Mouse (Mus musculus): ENCODE results near the gene Gng10. TPM values are rescaled to one million over a fixed set of nuclear protein-coding genes. Genes with fewer than 3 reads are reported as not detected.

The Gng10 gene
- 10 to 100 TPM; 84.9 to 96.0 TPM for total RNA-seq (2021)
- long read RNA-seq, experiment 1, transcript Gng10-201 (3 exons, 1,192 nt): major isoform, 98 of 98 reads
- long read RNA-seq, experiment 1, partial matches to known transcripts: 0 of 98 reads
- long read RNA-seq, experiment 1, other reads (novel, unspliced or antisense): 0 of 98 reads
- long read RNA-seq, experiment 2, transcript Gng10-201 (3 exons, 1,192 nt): major isoform, 64 of 64 reads
- long read RNA-seq, experiment 2, partial matches to known transcripts: 0 of 64 reads
- long read RNA-seq, experiment 2, other reads (novel, unspliced or antisense): 0 of 64 reads

- peak; percentile 66 to 69 for DNase-seq (ENCODE audit: low spot score in 2 of 2)
- intact Hi-C loops (cut with DNase I): loop anchor here (5.0 kb wide), 1 partner anchor 33 kb away; the partner anchor contains the start of gene Gm20503
These were observed at the start of gene Gng10 for GRCm38 (mm10) chr4:59034918-59035785. Gene Gng10 (plus strand): TSS chr4:59035088.

DNA sequence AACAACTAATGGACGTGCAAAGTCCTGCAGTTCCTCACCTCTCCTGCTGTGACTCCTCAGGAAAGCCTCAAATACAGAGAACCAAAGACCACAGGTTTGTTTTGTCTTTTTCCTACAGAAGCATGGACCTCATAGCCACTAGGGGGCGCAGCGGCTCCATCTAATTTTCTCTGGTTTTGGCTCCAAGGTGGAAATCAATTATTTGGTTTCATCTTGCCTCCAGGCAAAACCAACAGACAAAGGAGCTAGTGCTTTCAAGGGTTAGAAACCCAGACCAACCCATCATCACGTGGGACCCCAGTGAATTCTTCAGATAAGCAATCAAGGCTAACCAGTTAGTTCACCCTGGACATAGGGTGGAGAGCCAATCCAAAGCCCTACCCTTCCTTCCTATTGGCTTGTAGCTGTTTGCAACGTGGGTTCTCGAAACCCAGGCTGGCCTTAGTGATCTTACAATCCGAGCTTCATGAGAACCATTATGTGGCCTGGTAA is 49.7 kb upstream of the Gng10 start:
- peak; percentile 66 to 82 for DNase-seq (ENCODE audit: low spot score in 2 of 2)
- intact Hi-C loops (cut with DNase I): loop anchor here (2.0 to 5.0 kb wide), 2 partner anchors 16 to 202 kb away; partner anchors contain the start of gene Ugcg

DNA sequence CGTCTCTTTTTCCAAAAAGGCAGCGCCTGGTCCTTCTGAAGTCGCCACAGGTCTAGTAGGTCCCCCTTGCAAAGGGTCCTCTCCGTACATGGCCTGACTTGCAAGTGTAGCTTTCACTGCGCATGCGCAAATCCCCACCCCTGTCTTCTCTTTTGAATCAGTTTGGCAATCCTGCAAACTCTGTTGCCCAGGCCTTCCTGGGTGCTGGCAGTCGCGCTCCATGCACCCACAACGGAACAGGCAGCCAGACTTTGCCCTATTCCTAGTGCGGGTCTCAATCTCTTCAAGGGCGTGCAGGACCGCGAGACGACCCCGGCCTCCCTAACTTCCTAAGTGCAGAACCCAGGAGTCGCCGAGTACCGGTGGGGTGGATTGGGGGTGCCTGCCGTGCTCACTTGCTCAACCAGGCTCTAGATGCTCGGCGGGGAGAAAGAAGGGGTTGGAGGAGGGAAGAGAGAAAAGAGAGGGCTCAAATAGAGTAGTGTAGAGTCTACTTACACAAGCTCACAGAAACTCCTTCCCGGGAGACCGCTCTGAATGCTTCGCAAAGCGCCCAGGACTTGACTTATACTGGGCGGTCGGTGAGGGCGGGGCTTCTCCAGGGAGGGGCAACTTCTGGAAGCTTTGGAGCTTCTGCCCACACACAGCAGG is 48.2 kb upstream of the Gng10 start, which contains the start of gene Ptgr1:
Gene Ptgr1 (minus strand): TSS at position 580 of the 651 bp plus-strand sequence.
- intact Hi-C loops (cut with DNase I): loop anchor here (5.0 kb wide), 1 partner anchor 201 kb away; the partner anchor contains the start of gene Ugcg
- peak; percentile 81 to 88 for DNase-seq (ENCODE audit: low spot score in 2 of 2)

GRCm38 (mm10) chr4:58989303-58989898 is 45.5 kb upstream of the Gng10 start:
- DNase-seq (ENCODE audit: low spot score in 2 of 2): no peak
- intact Hi-C loops (cut with DNase I): loop anchor here (5.0 kb wide), 1 partner anchor 198 kb away; the partner anchor contains the start of gene Ugcg

- intact Hi-C loops (cut with DNase I): no loop called here
- no peak for DNase-seq (ENCODE audit: low spot score in 2 of 2)
These were observed 44.1 kb upstream of the Gng10 start for GRCm38 (mm10) chr4:58990609-58991434.

GRCm38 (mm10) chr4:58992195-58992594 is 42.7 kb upstream of the Gng10 start:
- intact Hi-C loops (cut with DNase I): no loop called here
- DNase-seq (ENCODE audit: low spot score in 2 of 2): no peak

- no peak for DNase-seq (ENCODE audit: low spot score in 2 of 2)
- intact Hi-C loops (cut with DNase I): no loop called here
These were observed 40.1 kb upstream of the Gng10 start, which contains the start of gene Dnajc25 for GRCm38 (mm10) chr4:58994762-58995161. Gene Dnajc25 (plus strand): TSS chr4:58995062.

DNA sequence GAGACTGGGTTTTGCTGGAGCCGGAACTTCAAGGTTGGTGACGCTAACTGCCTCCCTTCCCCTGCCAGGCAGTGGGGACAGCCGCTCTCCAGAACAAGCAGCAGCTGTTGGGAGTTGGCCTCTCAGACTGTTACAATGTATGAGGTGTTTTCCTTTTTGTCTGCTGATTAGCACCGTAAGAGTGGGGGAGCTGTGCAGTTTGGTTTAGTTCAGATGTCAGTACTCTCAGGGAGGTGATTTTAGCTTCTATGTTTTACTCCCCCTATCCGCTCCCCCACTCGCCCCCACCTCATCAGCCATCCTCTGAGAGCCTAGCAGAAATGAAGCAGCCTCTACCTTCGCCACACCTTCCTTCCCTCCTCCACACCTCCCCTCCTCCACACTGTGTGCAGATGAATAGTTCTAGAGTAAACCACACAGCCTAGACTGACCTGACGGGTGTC is 39.6 kb upstream of the Gng10 start:
- intact Hi-C loops (cut with DNase I): no loop called here
- DNase-seq (ENCODE audit: low spot score in 2 of 2): no peak

DNA sequence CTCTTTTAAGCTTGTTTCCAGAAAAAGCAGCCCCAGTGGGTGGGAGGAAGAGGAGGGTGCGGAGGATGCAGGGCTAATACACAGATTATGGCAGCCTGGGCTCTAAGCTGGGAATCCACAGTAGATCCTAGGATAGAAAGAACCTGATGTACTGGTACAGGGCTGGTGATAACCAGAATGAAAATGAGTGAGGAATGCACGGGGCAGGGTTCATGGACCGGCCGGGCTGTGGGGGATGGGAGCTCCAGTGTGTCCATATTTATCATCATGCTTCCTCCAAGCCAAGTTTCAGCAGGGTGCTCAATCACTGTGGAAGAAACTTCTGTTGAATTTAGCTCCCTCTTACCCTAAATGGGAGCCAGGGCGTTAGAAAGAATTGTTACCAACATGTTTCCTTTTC is 37.8 kb upstream of the Gng10 start:
- intact Hi-C loops (cut with DNase I): no loop called here
- no peak for DNase-seq (ENCODE audit: low spot score in 2 of 2)

GRCm38 (mm10) chr4:58998688-58999087 is 36.2 kb upstream of the Gng10 start:
- DNase-seq (ENCODE audit: low spot score in 2 of 2): no peak
- intact Hi-C loops (cut with DNase I): no loop called here

- intact Hi-C loops (cut with DNase I): loop anchor here (2.0 to 5.0 kb wide), 2 partner anchors 15 to 38 kb away; partner anchors contain the start of gene Gng10
- peak; percentile 85 to 86 for DNase-seq (ENCODE audit: low spot score in 2 of 2)
These were observed 35.2 kb upstream of the Gng10 start for GRCm38 (mm10) chr4:58999686-59000085.

DNA sequence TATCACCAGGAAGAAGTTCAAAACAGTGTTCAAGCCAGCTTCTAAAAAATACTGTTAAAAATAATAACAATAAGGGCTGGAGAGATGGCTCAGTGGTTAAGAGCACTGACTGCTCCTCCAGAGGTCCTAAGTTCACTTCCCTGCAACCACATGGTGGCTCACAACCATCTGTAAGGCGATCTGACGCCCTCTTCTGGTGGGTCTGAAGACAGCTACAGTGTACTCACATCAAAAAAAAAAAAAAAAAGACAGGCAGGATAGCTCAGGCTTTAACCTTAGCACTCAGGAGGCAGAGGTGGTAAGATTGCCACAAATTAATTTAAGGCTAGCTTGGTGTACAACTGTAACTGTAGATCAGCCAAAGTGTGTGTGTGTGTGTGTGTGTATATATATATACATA is 34.3 kb upstream of the Gng10 start:
- no peak for DNase-seq (ENCODE audit: low spot score in 2 of 2)
- intact Hi-C loops (cut with DNase I): loop anchor here (2.0 to 5.0 kb wide), 2 partner anchors 16 to 37 kb away; partner anchors contain the start of gene Gng10

DNA sequence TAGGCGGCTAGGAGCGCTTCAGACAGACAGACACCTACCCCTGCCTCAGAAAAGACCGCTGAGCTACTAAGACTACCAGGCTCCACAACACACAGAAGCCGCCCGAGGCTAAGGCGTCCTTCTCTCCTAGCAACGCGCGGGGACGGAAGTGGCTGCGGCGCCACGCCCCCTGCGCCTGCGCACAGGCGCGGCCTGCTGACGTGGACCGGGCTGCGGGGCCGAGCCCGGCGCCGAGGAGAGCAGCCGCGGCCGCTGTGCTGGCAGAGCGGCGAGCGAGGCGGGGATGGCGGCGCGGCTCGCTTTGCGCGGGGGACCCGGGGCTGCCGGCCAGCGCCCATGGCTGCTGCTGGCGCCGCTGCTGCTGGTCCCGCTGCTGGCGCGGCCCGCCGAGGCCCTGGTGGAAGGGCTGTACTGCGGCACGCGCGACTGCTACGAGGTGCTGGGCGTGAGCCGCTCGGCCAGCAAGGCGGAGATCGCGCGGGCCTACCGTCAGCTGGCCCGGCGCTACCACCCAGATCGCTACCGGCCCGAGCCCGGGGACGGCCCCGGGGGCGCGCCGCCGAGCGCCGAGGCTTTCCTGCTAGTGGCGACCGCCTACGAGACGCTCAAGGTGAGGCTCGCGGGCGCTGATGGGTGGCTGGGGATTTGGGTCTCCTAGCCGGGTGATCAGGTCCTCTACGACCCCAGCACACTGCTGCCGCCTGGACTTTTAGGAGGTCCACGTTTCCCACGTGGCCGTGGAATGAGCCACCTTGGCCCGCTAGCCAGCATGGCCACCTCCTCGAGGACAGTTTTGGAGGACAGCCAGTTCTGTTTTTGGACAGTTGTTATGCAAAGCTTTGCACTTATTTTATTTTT is 31.7 kb upstream of the Gng10 start, which contains the start of gene Gm20503:
Gene Gm20503 (plus strand): TSS at position 263 of the 858 bp plus-strand sequence.
- peak; percentile 89 to 92 for DNase-seq (ENCODE audit: low spot score in 2 of 2)
- intact Hi-C loops (cut with DNase I): loop anchor here (5.0 kb wide), 1 partner anchor 34 kb away; the partner anchor contains the start of gene Gng10

GRCm38 (mm10) chr4:59003806-59004200 is 31.1 kb upstream of the Gng10 start:
- DNase-seq (ENCODE audit: low spot score in 2 of 2): no peak
- intact Hi-C loops (cut with DNase I): loop anchor here (5.0 kb wide), 1 partner anchor 33 kb away; the partner anchor contains the start of gene Gng10

- intact Hi-C loops (cut with DNase I): no loop called here
- DNase-seq (ENCODE audit: low spot score in 2 of 2): no peak
These were observed 28.7 kb upstream of the Gng10 start for GRCm38 (mm10) chr4:59006211-59006610.

- intact Hi-C loops (cut with DNase I): no loop called here
- DNase-seq (ENCODE audit: low spot score in 2 of 2): no peak
These were observed 27.9 kb upstream of the Gng10 start for GRCm38 (mm10) chr4:59007016-59007415.

GRCm38 (mm10) chr4:59007974-59008373 is 26.9 kb upstream of the Gng10 start:
- intact Hi-C loops (cut with DNase I): no loop called here
- DNase-seq (ENCODE audit: low spot score in 2 of 2): no peak
